Mouse (Mus musculus) intestine, embryonic 16.5 days (tissue): ENCODE results near the gene Lhx6. TPM values are rescaled to one million over a fixed set of nuclear protein-coding genes. Genes with fewer than 3 reads are reported as not detected.

Source experiments
- polyA plus RNA-seq: library from polyadenylated mRNA; unstranded; fragments of >200 nt; fragmentation: Nextera tagmentation; extraction: Ambion mirVana; gene quantifications from 2 replicates; pipeline ENCODE4 v1.2.1, GENCODE M21; 2015

Gene Lhx6
- polyA plus RNA-seq, 1 experiment from 2014 or later, result 0.98 TPM

Other genes starting within 250 kb of the Lhx6 start
- gene Ttll11, start 125.5 kb downstream of the Lhx6 start, polyA plus RNA-seq, result 0.10 and 0.18 TPM in 2 replicates
- gene Ndufa8, start 56.0 kb downstream of the Lhx6 start, polyA plus RNA-seq, result 334 and 351 TPM in 2 replicates
- 0.26 TPM in 1 of 2 replicates, not detected in the other for gene Morn5, start 56.0 kb downstream of the Lhx6 start, polyA plus RNA-seq
- gene Mrrf, start 31.0 kb upstream of the Lhx6 start, polyA plus RNA-seq, result 32.3 TPM in 2 replicates
- gene Rbm18, start 31.4 kb upstream of the Lhx6 start, polyA plus RNA-seq, result 45.4 and 49.3 TPM in 2 replicates
- 29.1 and 29.8 TPM in 2 replicates for gene Ptgs1, start 125.0 kb upstream of the Lhx6 start, polyA plus RNA-seq